Mouse (Mus musculus) liver, postnatal 0 days (tissue): ENCODE results near the gene Fam234a. TPM values are rescaled to one million over a fixed set of nuclear protein-coding genes. Genes with fewer than 3 reads are reported as not detected.

Experiments used
- ATAC-seq: fragments of 200-750 bp; cut with Nextera tagmentation; 2 replicates; pipeline ENCODE4 v1.8.0; 2017; ENCODE audit warnings: mild to moderate bottlenecking, moderate library complexity
- DNase-seq: peaks from one replicate; pipeline ENCODE4 v3.0.0-alpha.2; 2016
- H3K27ac ChIP-seq: fragments of 300-500 bp; sonication (generic); 2 replicates; pipeline ENCODE4 v1.5.1; 2014; ENCODE audit warnings: antibody characterized with exemption, moderate library complexity, mild to moderate bottlenecking, low read depth
- H3K27me3 ChIP-seq: fragments of 300-500 bp; sonication (generic); 2 replicates; pipeline ENCODE4 v1.6.1; 2014; ENCODE audit warnings: low read length, control low read depth, mixed read lengths; ENCODE audit not compliant: insufficient read depth
- H3K36me3 ChIP-seq: fragments of 300-500 bp; sonication (generic); replicated peaks from 2 replicates; pipeline ENCODE4 v1.6.1; 2014; ENCODE audit warnings: mild to moderate bottlenecking, control low read depth, low read length, moderate library complexity, mixed read lengths; ENCODE audit not compliant: insufficient read depth
- H3K4me1 ChIP-seq: fragments of 300-500 bp; sonication (generic); 2 replicates; pipeline ENCODE4 v1.6.1; 2014; ENCODE audit warnings: antibody characterized with exemption, mild to moderate bottlenecking, control low read depth; ENCODE audit not compliant: insufficient read depth
- H3K4me2 ChIP-seq: fragments of 300-500 bp; sonication (generic); 2 replicates; pipeline ENCODE4 v1.6.1; 2014; ENCODE audit warnings: low read depth, mild to moderate bottlenecking, low read length, moderate library complexity, mixed read lengths
- H3K4me3 ChIP-seq: fragments of 300-500 bp; sonication (generic); 2 replicates; pipeline ENCODE4 v1.5.1; 2014; ENCODE audit warnings: low read depth, low read length
- H3K9ac ChIP-seq: fragments of 300-500 bp; sonication (generic); replicated peaks from 2 replicates; pipeline ENCODE4 v1.6.1; 2014; ENCODE audit warnings: mild to moderate bottlenecking, moderate library complexity
- H3K9me3 ChIP-seq: fragments of 300-500 bp; sonication (generic); 2 replicates; pipeline ENCODE4 v1.6.1; 2016; ENCODE audit warnings: mild to moderate bottlenecking, control low read depth, low read length, mixed read lengths
- CTCF ChIP-seq: sonication (generic); IDR thresholded peaks from 2 replicates; pipeline ENCODE4 v1.5.1; 2016; ENCODE audit warnings: antibody characterized with exemption, low read depth
- EP300 ChIP-seq: IDR thresholded peaks from 2 replicates; pipeline ENCODE4 v1.6.1; 2016; ENCODE audit warnings: antibody characterized with exemption, low read depth, mild to moderate bottlenecking
- WGBS: fragments of 180-500 bp; shearing (Covaris S2); extraction: QIAGEN DNeasy Blood & Tissue Kit; methylation state at CpG from one replicate; pipeline ENCODE4 v1.1.7; 2014; ENCODE audit not compliant: insufficient replicate concordance; 5-methylcytosine and 5-hydroxymethylcytosine counted together
- polyA plus RNA-seq: library from polyadenylated mRNA; unstranded; fragments of >200 nt; fragmentation: Nextera tagmentation; extraction: Ambion mirVana; gene quantifications from 2 replicates; pipeline ENCODE4 v1.2.1, GENCODE M21; 2015

Fam234a gene
- polyA plus RNA-seq, 1 experiment from 2014 or later: 25.2 TPM

DNA sequence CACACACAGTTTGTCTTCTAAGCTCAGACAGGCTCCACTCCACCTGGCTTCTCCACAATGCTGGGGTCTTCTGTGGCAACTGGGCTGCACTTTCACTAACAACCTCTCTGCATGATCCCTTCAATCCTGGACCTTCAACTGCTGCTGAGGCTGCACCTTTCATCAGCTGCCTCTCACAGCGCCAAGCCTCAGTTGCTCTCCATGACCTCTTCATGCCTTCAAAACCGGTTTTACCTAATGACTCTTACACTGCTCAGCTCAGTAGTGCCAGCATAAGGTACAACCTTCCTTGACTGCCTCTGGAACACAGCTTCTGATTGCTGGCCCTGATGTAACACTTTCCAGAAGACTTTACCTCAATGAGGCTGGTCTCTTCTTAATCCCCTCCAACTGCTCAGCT lies 22.5 kb downstream of the Fam234a start:
- WGBS: 62% methylated on average over 2 of the region's 2 CpGs
- H3K4me2 ChIP-seq: no peak overlapping the region
- H3K9ac ChIP-seq: no peak overlapping the region
- DNase-seq (no peak), ATAC-seq (no peak)
- TF ChIP-seq CTCF: no peak
- TF ChIP-seq EP300: no peak
- no peaks in the 10 kb centered on the region for H3K27me3 ChIP-seq
- H3K36me3 ChIP-seq: no peaks in the 10 kb centered on the region
- no peak overlapping the region for H3K27ac ChIP-seq
- H3K4me1 ChIP-seq: no peaks in the 10 kb centered on the region
- H3K9me3 ChIP-seq: no peaks in the 10 kb centered on the region
- no peak overlapping the region for H3K4me3 ChIP-seq

GRCm38 (mm10) chr17:26212681-26213080 lies 31.4 kb downstream of the Fam234a start:
- Histone ChIP-seq H3K4me1 (no peaks in the 10 kb centered on the region), H3K4me2 (no peak overlapping the region), H3K4me3 (no peak overlapping the region), H3K36me3 (0 out of 2 replicates have a peak, but pooled peaks cover 4% of the 10 kb centered on the region), H3K27ac (no peak overlapping the region), H3K9me3 (no peaks in the 10 kb centered on the region), H3K9ac (no peak overlapping the region), H3K27me3 (no peaks in the 10 kb centered on the region)
- 78% methylated on average over 11 of the region's 11 CpGs for WGBS
- TF ChIP-seq EP300 (no peak), CTCF (no peak)
- DNase-seq (no peak), ATAC-seq (no peak)

DNA sequence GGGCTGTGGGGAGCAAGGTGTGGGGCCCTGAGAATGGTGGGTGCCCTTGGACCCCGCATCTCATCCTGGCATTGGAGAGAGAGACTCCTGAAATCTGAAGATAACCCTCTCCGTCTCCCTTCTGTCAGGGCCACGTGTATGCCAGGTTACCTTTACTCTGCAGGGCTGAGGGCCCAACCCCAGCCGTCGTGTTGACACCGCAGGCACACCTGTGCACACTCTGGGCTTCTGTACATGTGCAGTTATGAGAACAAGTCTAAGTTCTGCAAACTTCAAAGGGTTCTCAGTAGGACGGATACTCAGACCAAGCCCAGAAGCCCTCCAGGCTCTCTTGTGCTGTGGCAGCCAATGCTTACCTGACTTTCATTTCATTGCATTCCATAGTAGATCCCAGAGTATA lies 31.8 kb downstream of the Fam234a start:
- Histone ChIP-seq H3K27me3 (no peaks in the 10 kb centered on the region), H3K4me1 (no peaks in the 10 kb centered on the region), H3K27ac (no peak overlapping the region), H3K9ac (no peak overlapping the region), H3K4me2 (no peak overlapping the region), H3K9me3 (no peaks in the 10 kb centered on the region), H3K4me3 (no peak overlapping the region), H3K36me3 (0 out of 2 replicates have a peak, but pooled peaks cover 4% of the 10 kb centered on the region)
- DNase-seq: no peak
- TF ChIP-seq CTCF (no peak), EP300 (no peak)
- 84% methylated on average over 7 of the region's 7 CpGs for WGBS
- no peak for ATAC-seq

GRCm38 (mm10) chr17:26207686-26208085 lies 36.4 kb downstream of the Fam234a start, which contains the start of gene Arhgdig:
Gene Arhgdig (minus strand): TSS chr17:26207786.
- Histone ChIP-seq H3K9ac (no peak within 1 kb of the TSS), H3K27ac (no peak within 1 kb of the TSS), H3K9me3 (no peaks in the 10 kb centered on the region), H3K4me1 (peaks cover 9% of the 10 kb centered on the region), H3K4me2 (no peak within 1 kb of the TSS), H3K4me3 (no peak within 1 kb of the TSS), H3K27me3 (peaks cover 16% of the 10 kb centered on the region), H3K36me3 (0 out of 2 replicates have a peak, but pooled peaks cover 2% of the 10 kb centered on the region)
- 83% methylated on average over 12 of the region's 12 CpGs for WGBS
- DNase-seq (no peak), ATAC-seq (no peak)
- TF ChIP-seq EP300 (no peak), CTCF (no peak)

GRCm38 (mm10) chr17:26206392-26206791 lies 37.6 kb downstream of the Fam234a start:
- WGBS: 32% methylated on average over 1 of the region's 1 CpGs
- Histone ChIP-seq H3K9me3 (no peaks in the 10 kb centered on the region), H3K4me1 (peaks cover 17% of the 10 kb centered on the region), H3K9ac (no peak overlapping the region), H3K36me3 (no peaks in the 10 kb centered on the region), H3K4me3 (no peak overlapping the region), H3K27ac (no peak overlapping the region), H3K4me2 (no peak overlapping the region), H3K27me3 (peaks cover 29% of the 10 kb centered on the region)
- DNase-seq (no peak), ATAC-seq (no peak)
- TF ChIP-seq CTCF: no peak
- TF ChIP-seq EP300: no peak

DNA sequence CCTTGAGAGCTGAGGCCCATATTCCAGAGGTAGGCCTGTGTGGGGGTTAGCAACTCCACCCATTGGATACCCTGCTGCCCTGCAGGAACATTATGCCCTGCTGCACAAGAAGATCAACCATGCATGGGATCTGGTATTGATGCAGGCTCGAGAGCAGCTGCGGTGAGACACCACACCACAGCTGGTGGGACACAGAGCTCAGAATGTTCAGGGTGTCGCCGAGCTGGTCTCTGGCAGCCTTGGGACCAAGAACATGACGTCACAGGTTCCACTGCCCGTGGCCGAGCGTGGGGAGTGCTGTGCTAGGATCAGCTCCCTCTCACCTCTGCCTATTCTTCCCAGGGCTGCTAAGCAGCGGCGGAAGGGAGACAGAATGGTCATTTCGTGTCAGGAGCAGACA lies 39.3 kb downstream of the Fam234a start:
- Histone ChIP-seq H3K9me3 (no peaks in the 10 kb centered on the region), H3K27me3 (peaks cover 43% of the 10 kb centered on the region), H3K4me2 (no peak overlapping the region), H3K27ac (no peak overlapping the region), H3K9ac (no peak overlapping the region), H3K4me1 (peaks cover 26% of the 10 kb centered on the region), H3K36me3 (no peaks in the 10 kb centered on the region), H3K4me3 (no peak overlapping the region)
- TF ChIP-seq EP300 (no peak), CTCF (no peak)
- DNase-seq (no peak), ATAC-seq (no peak)
- 40% methylated on average over 11 of the region's 11 CpGs for WGBS

GRCm38 (mm10) chr17:26203321-26203811 lies 40.7 kb downstream of the Fam234a start:
- WGBS: 2% methylated on average over 30 of the region's 30 CpGs

More at GRCm38 (mm10) chr17:26203321-26203811, 40.7 kb downstream of the Fam234a start:
- H3K4me3 ChIP-seq: peak overlapping the region; percentile 49
- DNase-seq (no peak), ATAC-seq (no peak)
- no peak overlapping the region for H3K27ac ChIP-seq
- no peaks in the 10 kb centered on the region; the same call in 1 of the 2 replicates for H3K36me3 ChIP-seq
- H3K4me2 ChIP-seq: peak overlapping the region; percentile 83
- no peaks in the 10 kb centered on the region for H3K9me3 ChIP-seq
- TF ChIP-seq CTCF (no peak), EP300 (no peak)
- H3K9ac ChIP-seq: peak overlapping the region; percentile 26; the same call in 1 of the 2 replicates
- H3K4me1 ChIP-seq: peaks cover 26% of the 10 kb centered on the region
- peaks cover 44% of the 10 kb centered on the region for H3K27me3 ChIP-seq
